21 mouse cellular contexts compared by ENCODE assay signal in the genomic region with DNA sequence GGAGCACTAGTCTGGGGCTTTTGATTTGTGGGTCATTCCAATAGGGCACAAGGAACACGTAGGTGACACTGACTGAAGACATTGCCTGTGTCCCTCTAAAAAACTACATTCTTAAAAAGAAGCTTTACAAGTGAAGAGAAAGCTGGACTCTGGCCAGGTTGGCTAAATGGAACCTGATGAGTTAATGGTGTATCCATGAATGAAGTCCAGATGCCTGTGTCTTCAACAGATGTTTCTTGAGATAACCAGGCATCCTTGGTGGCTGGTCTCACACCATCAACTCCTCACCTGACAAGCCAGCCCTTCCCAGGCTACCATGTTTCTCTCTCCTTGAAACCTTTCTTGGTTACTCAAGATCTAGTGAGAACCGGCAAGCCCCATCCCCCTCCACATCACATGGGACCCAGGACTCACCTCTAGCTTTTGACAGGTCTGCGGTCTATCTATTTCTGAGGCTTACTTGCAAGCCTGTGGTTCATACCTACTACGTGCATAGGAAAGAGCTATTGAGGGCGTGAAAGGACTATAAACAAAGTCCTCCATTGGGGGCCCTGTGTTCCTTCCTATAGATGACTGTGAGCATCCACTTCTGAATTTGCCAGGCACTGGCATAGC. TPM values are rescaled to one million over a fixed set of nuclear protein-coding genes. Genes with fewer than 3 reads are reported as not detected.
DNase-seq lines count a peak whose midpoint lies in the region; ATAC-seq lines count a peak whose summit lies in the region.
"Had no signal": no experiment of that assay in that cellular context is flagged by ENCODE, and none has a peak within 500 bp of the region (broad histone marks: within the 10 kb centered on the region; RNA-seq: fewer than 3 reads in every experiment).

No protein-coding gene starts in this region.

- H3K4me1 ChIP-seq in heart, embryonic 10.5 days = peaks cover 33% of the 10 kb centered on the region

- peaks cover 68% of the 10 kb centered on the region for H3K36me3 ChIP-seq in heart, embryonic 10.5 days

- 89% methylated on average over 5 of the region's 5 CpGs for WGBS in heart, embryonic 10.5 days

- no peak overlapping the region for H3K27ac ChIP-seq in heart, embryonic 10.5 days
- H3K27ac ChIP-seq: embryonic facial prominence, embryonic 13.5 days; forebrain, embryonic 12.5 days; intestine, embryonic 15.5 days had no signal

- H3K4me3 ChIP-seq in heart, embryonic 10.5 days = no peak overlapping the region
- H3K4me3 ChIP-seq: embryonic facial prominence, embryonic 13.5 days; forebrain, embryonic 12.5 days; heart, embryonic 12.5 days; intestine, embryonic 15.5 days had no signal

- H3K27me3 ChIP-seq in heart, embryonic 10.5 days (ENCODE audit: insufficient read depth, poor library complexity, severe bottlenecking) = no peaks in the 10 kb centered on the region
- H3K27me3 ChIP-seq: CH12.LX; embryonic facial prominence, embryonic 13.5 days; forebrain, embryonic 12.5 days; heart, embryonic 12.5 days; intestine, embryonic 15.5 days had no signal

- peak; percentile 33 for DNase-seq in heart, embryonic 10.5 days (ENCODE audit: low spot score)
- no peak for DNase-seq in heart, adult 8-10 months (ENCODE audit: low spot score)
- DNase-seq in CD4-positive, CD25-positive, alpha-beta regulatory T cell, adult 2 months (ENCODE audit: low read depth, low spot score) = peak; percentile 46
- DNase-seq in MN1 (ENCODE audit: low spot score) = peak; percentile 80
- no peak for DNase-seq in layer of hippocampus, adult 9-10 months (ENCODE audit: low spot score)
- no peak for DNase-seq in lung, postnatal 25 days (ENCODE audit: low spot score)
- DNase-seq: adrenal gland, postnatal 14 days; cerebellum, adult 18-20 months; cerebellum, adult 9-11 months; cerebellum, postnatal 36 days; forebrain, postnatal 0 days; gastrocnemius, postnatal 36 days; heart, adult 18-20 months; kidney, adult 2 months had no signal

- ATAC-seq in megakaryocyte-erythroid progenitor cell, adult 5-6 weeks (replicated peaks; ENCODE audit: low FRiP score, low TSS enrichment, poor library complexity, severe bottlenecking) = peak; percentile 56
- ATAC-seq: forebrain, postnatal 0 days; hindbrain, embryonic 16.5 days; intestine, embryonic 15.5 days had no signal

- H3K9me3 ChIP-seq in heart, embryonic 10.5 days = no peaks in the 10 kb centered on the region
- H3K9me3 ChIP-seq: embryonic facial prominence, embryonic 13.5 days; forebrain, embryonic 12.5 days; heart, embryonic 12.5 days; intestine, embryonic 15.5 days had no signal

RNA-seq across cellular contexts. Expression of a gene that starts 8.4 kb away (rescaled TPM):
- polyA plus RNA-seq in heart, embryonic 10.5 days (2016; fragmentation: Nextera tagmentation; extraction: Ambion mirVana) = 30.8 and 61.0 TPM in 2 replicates
- total RNA-seq in heart, adult 8-10 months (2022) = 10 to 100 TPM; 21.9 to 36.3 (median 30.1) TPM
- total RNA-seq in megakaryocyte-erythroid progenitor cell, adult 5-6 weeks (2014; fragmentation: Nextera tagmentation) = 55.7 and 71.0 TPM in 2 replicates
- 55.4 and 84.4 TPM in 2 replicates for total RNA-seq in megakaryocyte-erythroid progenitor cell, adult 5-6 weeks (2017)

Comparison
In these comparisons a context has a peak if more than half of its experiments do, and no peak if none do; other contexts are left out.
1. DNase-seq: peak in heart, embryonic 10.5 days (single experiment), CD4-positive, CD25-positive, alpha-beta regulatory T cell, adult 2 months (single experiment) and MN1 (single experiment); none in heart, adult 8-10 months (single experiment), layer of hippocampus, adult 9-10 months (single experiment) and lung, postnatal 25 days (single experiment).